Mouse (Mus musculus): ENCODE results near the gene Prkcg. TPM values are rescaled to one million over a fixed set of nuclear protein-coding genes. Genes with fewer than 3 reads are reported as not detected.
A peak's percentile ranks its signal among the peaks of the same experiment; 100 is the strongest.

Prkcg gene
- polyA plus RNA-seq, 1 experiment from 2014 or later = not detected

DNA sequence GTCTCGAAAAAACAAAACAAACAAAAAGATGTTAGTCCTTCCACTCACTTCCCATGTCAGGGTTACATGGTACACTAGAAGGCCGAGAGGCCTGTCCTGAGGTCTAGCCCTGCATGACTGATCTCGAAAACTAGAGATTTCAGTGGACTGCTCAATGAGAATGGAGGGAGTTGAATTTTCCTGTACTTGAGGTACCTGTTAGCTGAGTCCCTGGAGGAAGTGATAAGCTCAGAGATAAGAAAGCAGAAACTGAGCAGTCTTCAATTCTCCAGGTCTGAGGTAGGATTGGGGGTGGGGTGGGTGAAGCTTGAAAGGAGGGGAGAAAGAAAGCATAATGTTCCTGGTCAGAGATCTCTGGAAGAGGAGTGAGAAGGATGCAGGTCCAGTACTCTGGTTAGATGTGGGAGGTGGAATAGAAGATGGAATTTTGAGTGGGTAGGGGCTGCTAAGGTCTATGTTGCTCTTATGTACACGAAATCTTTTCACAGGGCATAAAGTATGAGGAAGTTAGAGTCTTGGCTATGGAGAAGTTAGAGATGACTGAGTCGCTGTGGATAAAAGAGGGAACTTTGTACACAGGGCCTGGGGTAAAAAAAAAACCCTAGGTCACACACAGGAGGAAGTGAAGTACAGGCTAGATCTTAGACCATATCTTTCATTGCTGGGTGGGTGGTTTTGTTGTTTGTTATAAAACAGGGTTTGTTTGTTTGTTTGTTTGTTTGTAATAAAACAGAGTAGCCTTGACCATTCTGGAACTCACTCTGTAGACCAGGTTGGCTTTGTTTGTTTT lies 6.5 kb downstream of the Prkcg start:
- Histone ChIP-seq H3K9ac (ENCODE audit: low read depth, low read length) (no peak overlapping the region), H3K36me3 (ENCODE audit: control insufficient read depth, insufficient read depth) (peaks cover 6% of the 10 kb centered on the region; the same call in 1 of the 2 replicates), H3K27ac (ENCODE audit: low read length) (peak overlapping the region; percentile 53; the same call in 1 of the 2 replicates), H3K4me2 (ENCODE audit: low read depth, low read length) (no peak overlapping the region), H3K4me1 (ENCODE audit: control insufficient read depth, low read depth, low read length) (peaks cover 5% of the 10 kb centered on the region), H3K27me3 (ENCODE audit: control insufficient read depth, insufficient read depth, low read depth, low read length) (no peaks in the 10 kb centered on the region), H3K4me3 (ENCODE audit: low read depth, low read length) (no peak overlapping the region), H3K9me3 (replicated peaks; ENCODE audit: control insufficient read depth, low read length) (no peaks in the 10 kb centered on the region)
- ATAC-seq (ENCODE audit: low read depth) = no peak
- 28% methylated on average over 5 of the region's 5 CpGs for WGBS (ENCODE audit: insufficient replicate concordance)

DNA sequence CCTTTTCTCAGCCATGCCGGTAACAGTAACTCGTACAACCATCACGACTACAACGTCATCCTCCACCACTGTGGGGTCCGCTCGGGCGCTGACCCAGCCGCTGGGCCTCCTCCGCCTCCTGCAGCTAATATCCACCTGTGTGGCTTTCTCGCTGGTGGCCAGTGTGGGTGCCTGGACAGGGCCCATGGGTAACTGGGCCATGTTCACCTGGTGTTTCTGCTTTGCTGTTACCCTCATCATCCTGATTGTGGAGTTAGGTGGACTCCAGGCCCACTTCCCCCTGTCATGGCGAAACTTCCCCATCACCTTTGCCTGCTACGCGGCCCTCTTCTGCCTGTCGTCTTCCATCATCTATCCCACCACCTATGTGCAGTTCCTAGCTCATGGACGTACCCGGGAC lies 7.7 kb downstream of the Prkcg start:
- Histone ChIP-seq H3K27me3 (ENCODE audit: control insufficient read depth, insufficient read depth, low read depth, low read length) (peaks cover 5% of the 10 kb centered on the region), H3K9ac (ENCODE audit: low read depth, low read length) (no peak overlapping the region), H3K4me2 (ENCODE audit: low read depth, low read length) (no peak overlapping the region), H3K36me3 (ENCODE audit: control insufficient read depth, insufficient read depth) (peaks cover 6% of the 10 kb centered on the region; the same call in 1 of the 2 replicates), H3K9me3 (replicated peaks; ENCODE audit: control insufficient read depth, low read length) (no peaks in the 10 kb centered on the region), H3K4me3 (ENCODE audit: low read depth, low read length) (no peak overlapping the region), H3K4me1 (ENCODE audit: control insufficient read depth, low read depth, low read length) (peaks cover 5% of the 10 kb centered on the region), H3K27ac (ENCODE audit: low read length) (no peak overlapping the region)
- ATAC-seq (ENCODE audit: low read depth) = no peak
- 84% methylated on average over 16 of the region's 16 CpGs for WGBS (ENCODE audit: insufficient replicate concordance)

DNA sequence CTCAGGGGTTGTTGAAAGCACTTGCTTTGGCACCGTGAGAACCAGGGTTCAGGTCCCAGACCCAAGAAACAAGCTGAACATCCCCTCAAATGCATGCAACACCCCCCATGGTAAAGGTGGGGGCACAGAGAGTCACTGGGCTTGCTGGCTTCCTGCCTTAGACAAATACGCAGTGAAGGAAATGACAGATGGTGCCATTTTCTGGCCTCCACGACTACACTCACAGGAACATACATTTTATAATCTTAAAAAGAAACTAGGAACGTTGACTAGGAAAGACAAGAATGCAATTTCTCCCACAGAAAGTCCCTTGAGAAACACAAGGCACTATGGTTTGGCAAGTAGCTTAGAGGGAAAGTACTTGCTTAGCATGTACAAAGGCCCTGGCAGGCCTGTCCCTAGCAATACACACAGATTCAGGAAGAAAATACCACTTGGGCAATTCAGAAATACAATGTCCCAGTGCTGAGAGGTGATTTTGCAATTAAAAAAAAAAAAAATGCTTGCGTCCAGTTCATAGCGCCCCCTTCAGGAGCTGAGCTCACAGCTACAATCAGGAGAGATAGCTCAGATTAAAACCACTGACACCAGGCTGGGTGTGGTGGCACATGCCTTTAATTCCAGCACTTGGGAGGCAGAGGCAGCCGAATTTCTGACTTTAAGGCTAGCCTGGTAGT lies 11.1 kb downstream of the Prkcg start:
- no peak overlapping the region for H3K9ac ChIP-seq (ENCODE audit: low read depth, low read length)
- no peak overlapping the region for H3K27ac ChIP-seq (ENCODE audit: low read length)
- H3K4me2 ChIP-seq (ENCODE audit: low read depth, low read length) = no peak overlapping the region
- H3K9me3 ChIP-seq (replicated peaks; ENCODE audit: control insufficient read depth, low read length) = no peaks in the 10 kb centered on the region
- peaks cover 2% of the 10 kb centered on the region for H3K4me1 ChIP-seq (ENCODE audit: control insufficient read depth, low read depth, low read length)
- peaks cover 37% of the 10 kb centered on the region for H3K27me3 ChIP-seq (ENCODE audit: control insufficient read depth, insufficient read depth, low read depth, low read length)
- ATAC-seq (ENCODE audit: low read depth) = no peak
- WGBS (ENCODE audit: insufficient replicate concordance) = 44% methylated on average over 7 of the region's 7 CpGs
- H3K4me3 ChIP-seq (ENCODE audit: low read depth, low read length) = no peak overlapping the region
- H3K36me3 ChIP-seq (ENCODE audit: control insufficient read depth, insufficient read depth) = peaks cover 6% of the 10 kb centered on the region; the same call in 1 of the 2 replicates

DNA sequence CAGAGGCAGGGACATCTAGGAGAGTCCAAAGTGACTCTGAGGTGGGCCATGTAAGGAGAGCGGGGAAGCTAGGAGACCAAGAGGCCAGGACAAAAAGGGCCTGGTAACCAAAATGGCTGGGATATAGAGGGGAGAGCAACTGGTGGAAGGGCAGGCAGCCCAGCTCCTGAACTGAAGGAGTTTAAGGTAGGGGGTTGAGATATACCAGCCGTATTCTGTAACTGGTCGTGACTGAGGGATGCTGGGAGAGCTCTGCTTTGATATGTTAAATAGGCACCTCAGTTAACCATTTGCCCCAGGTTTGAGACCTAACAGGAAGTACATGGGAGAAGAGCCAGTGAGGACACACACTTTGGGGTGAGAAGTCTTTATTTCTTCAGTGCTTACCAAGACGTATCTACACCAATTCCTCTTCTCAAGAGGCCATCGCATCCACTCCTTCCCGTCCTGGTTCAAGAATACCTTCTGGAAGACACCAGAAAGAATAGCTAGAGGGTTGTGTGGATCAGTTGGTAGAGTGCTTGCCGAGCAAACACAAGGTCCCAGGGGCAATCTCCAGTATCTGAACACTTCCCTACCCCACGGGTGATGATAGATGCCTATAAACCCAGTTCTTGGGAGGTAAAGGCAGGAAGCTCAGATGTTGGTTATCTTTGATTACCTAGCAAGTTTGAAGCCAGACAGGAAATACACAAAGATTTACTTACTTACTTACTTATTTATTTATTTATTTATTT lies 12.1 kb downstream of the Prkcg start:
- no peak for ATAC-seq (ENCODE audit: low read depth)
- Histone ChIP-seq H3K4me2 (ENCODE audit: low read depth, low read length) (no peak overlapping the region), H3K4me1 (ENCODE audit: control insufficient read depth, low read depth, low read length) (peaks cover 2% of the 10 kb centered on the region), H3K27ac (ENCODE audit: low read length) (no peak overlapping the region), H3K4me3 (ENCODE audit: low read depth, low read length) (no peak overlapping the region), H3K27me3 (ENCODE audit: control insufficient read depth, insufficient read depth, low read depth, low read length) (peaks cover 46% of the 10 kb centered on the region), H3K36me3 (ENCODE audit: control insufficient read depth, insufficient read depth) (peaks cover 6% of the 10 kb centered on the region; the same call in 1 of the 2 replicates), H3K9ac (ENCODE audit: low read depth, low read length) (no peak overlapping the region), H3K9me3 (replicated peaks; ENCODE audit: control insufficient read depth, low read length) (no peaks in the 10 kb centered on the region)
- WGBS (ENCODE audit: insufficient replicate concordance) = 45% methylated on average over 8 of the region's 8 CpGs

DNA sequence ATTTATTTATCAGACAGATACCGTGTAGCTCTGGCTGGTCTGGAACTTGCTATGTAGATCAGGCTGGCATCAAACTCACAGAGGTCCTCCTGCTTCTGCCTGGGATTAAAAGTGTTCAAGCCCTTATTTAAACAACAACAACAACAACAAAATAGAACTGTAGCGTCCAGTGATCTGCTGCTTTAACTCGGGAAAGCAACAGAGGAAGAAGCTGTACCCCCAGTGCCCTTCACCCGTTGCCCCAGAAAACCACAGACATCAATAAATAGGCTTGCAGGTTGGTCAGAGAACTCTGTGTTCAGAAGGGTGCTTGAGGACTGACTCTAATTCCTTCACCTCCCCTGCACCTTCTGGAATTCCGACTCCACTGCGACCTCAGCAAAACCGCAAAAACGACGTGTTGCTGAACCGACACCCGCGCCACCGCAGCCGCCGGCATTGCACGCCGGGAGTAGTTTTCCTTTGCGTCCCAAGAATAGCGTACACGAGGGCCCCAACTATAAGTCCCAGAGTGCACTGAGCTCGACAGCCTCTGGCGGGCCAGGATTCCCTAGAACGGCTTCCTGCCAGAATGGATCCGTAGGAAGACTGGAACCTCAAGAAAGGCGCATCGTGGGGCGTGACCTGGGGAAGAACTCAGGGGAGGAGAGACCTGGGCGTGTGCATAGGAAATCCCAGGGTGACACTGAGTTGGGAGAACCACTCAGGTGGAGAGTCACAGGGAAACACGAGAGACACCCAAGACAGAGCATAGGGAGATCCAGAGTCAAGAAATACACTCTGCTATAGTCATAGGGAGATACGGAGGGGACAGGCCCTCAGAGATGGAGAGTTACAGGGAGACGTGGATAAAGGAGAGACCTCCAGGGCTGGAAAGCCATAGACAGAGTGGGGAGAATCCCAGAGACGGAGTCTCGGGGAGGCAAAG lies 12.9 kb downstream of the Prkcg start:
- H3K27ac ChIP-seq (ENCODE audit: low read length) = no peak overlapping the region
- 3% methylated on average over 33 of the region's 33 CpGs for WGBS (ENCODE audit: insufficient replicate concordance)
- peak overlapping the region; percentile 43 for H3K4me3 ChIP-seq (ENCODE audit: low read depth, low read length)
- ATAC-seq (ENCODE audit: low read depth) = no peak
- H3K9ac ChIP-seq (ENCODE audit: low read depth, low read length) = no peak overlapping the region
- no peaks in the 10 kb centered on the region for H3K9me3 ChIP-seq (replicated peaks; ENCODE audit: control insufficient read depth, low read length)
- peak overlapping the region; percentile 58 for H3K4me2 ChIP-seq (ENCODE audit: low read depth, low read length)
- H3K36me3 ChIP-seq (ENCODE audit: control insufficient read depth, insufficient read depth) = peaks cover 4% of the 10 kb centered on the region; the same call in 1 of the 2 replicates
- peaks cover 46% of the 10 kb centered on the region for H3K27me3 ChIP-seq (ENCODE audit: control insufficient read depth, insufficient read depth, low read depth, low read length)
- H3K4me1 ChIP-seq (ENCODE audit: control insufficient read depth, low read depth, low read length) = peaks cover 2% of the 10 kb centered on the region

DNA sequence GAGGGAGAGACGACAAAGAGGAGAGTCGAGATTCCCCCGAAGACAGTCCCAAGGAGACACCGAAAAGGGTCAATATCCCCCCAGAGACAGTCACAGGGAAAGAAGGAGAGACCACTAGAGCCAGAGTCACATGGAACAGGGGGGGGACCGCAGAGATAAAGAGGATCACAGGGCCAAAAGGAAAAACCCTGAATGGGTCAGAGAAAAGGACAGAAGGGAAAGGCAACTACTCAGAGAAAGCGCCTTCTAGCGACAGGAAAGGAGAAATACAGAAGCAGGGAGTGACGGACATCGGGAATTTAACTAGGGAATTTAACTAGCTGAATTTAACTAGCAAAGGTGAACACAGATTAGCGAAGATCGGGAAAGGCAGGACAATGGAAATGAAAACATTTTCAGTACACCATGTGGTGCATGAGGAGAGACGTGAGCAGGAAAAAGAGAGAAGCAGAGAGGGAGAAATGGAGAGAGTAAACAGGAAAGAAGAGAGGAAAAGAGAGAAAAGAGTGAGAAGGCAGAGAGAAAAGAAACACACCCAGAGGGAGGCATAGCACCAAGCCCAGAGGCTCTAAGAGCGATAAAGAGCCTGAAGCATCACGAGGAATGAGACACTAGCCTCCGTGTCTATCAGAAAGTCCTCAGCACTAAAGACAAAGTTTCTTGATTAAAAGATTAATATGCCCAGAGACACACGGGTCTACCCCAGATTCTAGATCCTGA lies 13.7 kb downstream of the Prkcg start:
- Histone ChIP-seq H3K9me3 (replicated peaks; ENCODE audit: control insufficient read depth, low read length) (no peaks in the 10 kb centered on the region), H3K27me3 (ENCODE audit: control insufficient read depth, insufficient read depth, low read depth, low read length) (peaks cover 46% of the 10 kb centered on the region), H3K4me1 (ENCODE audit: control insufficient read depth, low read depth, low read length) (peaks cover 2% of the 10 kb centered on the region), H3K4me3 (ENCODE audit: low read depth, low read length) (peak overlapping the region; percentile 43), H3K9ac (ENCODE audit: low read depth, low read length) (no peak overlapping the region), H3K4me2 (ENCODE audit: low read depth, low read length) (peak overlapping the region; percentile 58), H3K36me3 (ENCODE audit: control insufficient read depth, insufficient read depth) (no peaks in the 10 kb centered on the region), H3K27ac (ENCODE audit: low read length) (no peak overlapping the region)
- 2% methylated on average over 16 of the region's 16 CpGs for whole genome bisulfite sequencing (ENCODE audit: insufficient replicate concordance)
- ATAC-seq (ENCODE audit: low read depth) = 0 out of 2 replicates have a peak, but pooled peaks have one; percentile 22

DNA sequence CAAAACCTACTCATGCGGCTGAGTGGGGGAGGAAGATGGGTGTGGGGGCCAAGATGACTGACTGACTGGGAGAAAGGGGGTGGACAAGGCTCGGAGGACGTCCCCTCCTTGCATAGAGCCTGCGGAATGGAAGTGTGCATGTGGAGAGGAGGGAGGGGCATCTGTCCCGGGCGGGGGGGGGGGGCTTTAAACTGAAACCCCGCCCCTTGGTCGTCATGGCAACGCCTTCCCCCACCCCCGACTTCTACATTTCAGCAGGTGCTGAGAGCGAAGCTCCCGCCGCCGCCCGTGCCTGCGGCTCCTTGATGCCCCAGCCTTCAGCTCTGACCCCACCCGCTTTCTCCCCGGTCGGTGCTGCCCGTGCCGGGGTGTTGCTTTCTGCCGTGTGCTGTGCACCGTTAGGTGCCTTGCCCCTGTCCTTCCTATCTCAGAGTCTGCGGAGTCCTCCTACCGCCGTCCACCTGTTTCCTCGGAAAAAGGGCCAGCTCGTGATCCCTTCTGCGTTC lies 14.3 kb downstream of the Prkcg start:
- H3K27me3 ChIP-seq (ENCODE audit: control insufficient read depth, insufficient read depth, low read depth, low read length) = peaks cover 46% of the 10 kb centered on the region
- no peak overlapping the region for H3K9ac ChIP-seq (ENCODE audit: low read depth, low read length)

More for the DNA sequence above, 14.3 kb downstream of the Prkcg start:
- Histone ChIP-seq H3K4me2 (ENCODE audit: low read depth, low read length) (peak overlapping the region; percentile 49), H3K36me3 (ENCODE audit: control insufficient read depth, insufficient read depth) (no peaks in the 10 kb centered on the region), H3K9me3 (replicated peaks; ENCODE audit: control insufficient read depth, low read length) (no peaks in the 10 kb centered on the region), H3K4me3 (ENCODE audit: low read depth, low read length) (peak overlapping the region; percentile 35), H3K4me1 (ENCODE audit: control insufficient read depth, low read depth, low read length) (peaks cover 2% of the 10 kb centered on the region), H3K27ac (ENCODE audit: low read length) (no peak overlapping the region)
- 1% methylated on average over 23 of the region's 29 CpGs for WGBS (ENCODE audit: insufficient replicate concordance)
- no peak for ATAC-seq (ENCODE audit: low read depth)

Measured in liver, embryonic 16.5 days (tissue).